Mouse (Mus musculus): ENCODE data around the gene Nek1. TPM values are rescaled to one million over a fixed set of nuclear protein-coding genes. Genes with fewer than 3 reads are reported as not detected.

Nek1 gene
- total RNA-seq (2014; rRNA removed; ENCODE audit: low replicate concordance) (2.1 and 3.1 TPM in 2 replicates), polyA plus RNA-seq (2015; fragmentation: Nextera tagmentation; extraction: Ambion mirVana) (6.3 and 8.8 TPM in 2 replicates)

GRCm38 (mm10) chr8:60992910-60993638 is at the start of gene Nek1:
Gene Nek1 (plus strand): TSS chr8:60993195.
- H3K4me2 ChIP-seq (ENCODE audit: low read depth, low read length): peak within 1 kb of the TSS; percentile 75
- no peaks in the 10 kb centered on the region for H3K9me3 ChIP-seq (replicated peaks; ENCODE audit: control insufficient read depth, low read length)
- H3K36me3 ChIP-seq (replicated peaks; ENCODE audit: control insufficient read depth, insufficient read depth, low read length): no peaks in the 10 kb centered on the region
- H3K27ac ChIP-seq (ENCODE audit: low read depth): peak within 1 kb of the TSS; percentile 87
- H3K9ac ChIP-seq (replicated peaks; ENCODE audit: low read depth, low read length): peak within 1 kb of the TSS; percentile 81
- H3K4me3 ChIP-seq (ENCODE audit: low read depth, low read length): peak within 1 kb of the TSS; percentile 86
- DNase-seq (ENCODE audit: low spot score): peak; percentile 98
- H3K27me3 ChIP-seq (ENCODE audit: control insufficient read depth, insufficient read depth, low read length): no peaks in the 10 kb centered on the region
- peaks cover 8% of the 10 kb centered on the region; the same call in 1 of the 2 replicates for H3K4me1 ChIP-seq (ENCODE audit: control insufficient read depth, insufficient read depth)
- TF ChIP-seq CTCF (IDR thresholded peaks at IDR 0.05; ENCODE audit: low read depth) (no peak), EP300 (IDR thresholded peaks at IDR 0.05; ENCODE audit: low read depth) (no peak)
- ATAC-seq (ENCODE audit: insufficient read depth, low read depth): peak; percentile 96
- 1% methylated on average over 57 of the region's 57 CpGs for WGBS

GRCm38 (mm10) chr8:60947503-60947902 is 45.5 kb upstream of the Nek1 start:
- ATAC-seq (ENCODE audit: insufficient read depth, low read depth): no peak
- Histone ChIP-seq H3K9me3 (replicated peaks; ENCODE audit: control insufficient read depth, low read length) (no peaks in the 10 kb centered on the region), H3K27ac (ENCODE audit: low read depth) (no peak overlapping the region), H3K9ac (replicated peaks; ENCODE audit: low read depth, low read length) (no peak overlapping the region), H3K4me2 (ENCODE audit: low read depth, low read length) (no peak overlapping the region), H3K4me1 (ENCODE audit: control insufficient read depth, insufficient read depth) (peaks cover 9% of the 10 kb centered on the region; the same call in 1 of the 2 replicates), H3K4me3 (ENCODE audit: low read depth, low read length) (no peak overlapping the region), H3K27me3 (ENCODE audit: control insufficient read depth, insufficient read depth, low read length) (no peaks in the 10 kb centered on the region), H3K36me3 (replicated peaks; ENCODE audit: control insufficient read depth, insufficient read depth, low read length) (no peaks in the 10 kb centered on the region)
- no peak for DNase-seq (ENCODE audit: low spot score)
- TF ChIP-seq CTCF (IDR thresholded peaks at IDR 0.05; ENCODE audit: low read depth): no peak
- TF ChIP-seq EP300 (IDR thresholded peaks at IDR 0.05; ENCODE audit: low read depth): no peak

DNA sequence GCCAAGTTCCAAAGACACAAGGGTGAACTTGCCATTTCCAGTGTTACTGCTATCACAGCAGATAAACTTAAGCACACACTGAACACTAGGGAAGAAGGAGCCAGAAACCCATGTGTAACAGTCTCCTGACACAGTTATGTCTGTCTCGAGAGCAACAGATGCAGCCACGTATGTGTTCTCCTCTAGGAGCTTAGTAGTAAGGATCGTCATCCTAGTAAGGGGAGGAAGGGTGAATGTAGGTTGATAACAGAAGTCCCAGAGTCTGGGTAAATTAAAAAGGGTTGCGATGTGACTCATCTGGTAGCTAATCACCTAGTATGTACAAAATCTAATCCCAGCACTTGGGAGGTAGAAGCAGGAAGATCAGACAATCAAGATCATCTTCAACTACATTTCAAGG is 43.1 kb upstream of the Nek1 start:
- 22% methylated on average over 4 of the region's 4 CpGs for WGBS
- H3K4me1 ChIP-seq (ENCODE audit: control insufficient read depth, insufficient read depth): peaks cover 14% of the 10 kb centered on the region; the same call in 1 of the 2 replicates
- no peaks in the 10 kb centered on the region for H3K36me3 ChIP-seq (replicated peaks; ENCODE audit: control insufficient read depth, insufficient read depth, low read length)
- H3K4me2 ChIP-seq (ENCODE audit: low read depth, low read length): peak overlapping the region; percentile 13
- TF ChIP-seq EP300 (IDR thresholded peaks at IDR 0.05; ENCODE audit: low read depth) (no peak), CTCF (IDR thresholded peaks at IDR 0.05; ENCODE audit: low read depth) (no peak)
- no peaks in the 10 kb centered on the region for H3K9me3 ChIP-seq (replicated peaks; ENCODE audit: control insufficient read depth, low read length)
- no peaks in the 10 kb centered on the region for H3K27me3 ChIP-seq (ENCODE audit: control insufficient read depth, insufficient read depth, low read length)
- H3K4me3 ChIP-seq (ENCODE audit: low read depth, low read length): no peak overlapping the region
- DNase-seq (ENCODE audit: low spot score) (no peak), ATAC-seq (ENCODE audit: insufficient read depth, low read depth) (no peak)
- H3K27ac ChIP-seq (ENCODE audit: low read depth): peak overlapping the region; percentile 9
- no peak overlapping the region for H3K9ac ChIP-seq (replicated peaks; ENCODE audit: low read depth, low read length)

DNA sequence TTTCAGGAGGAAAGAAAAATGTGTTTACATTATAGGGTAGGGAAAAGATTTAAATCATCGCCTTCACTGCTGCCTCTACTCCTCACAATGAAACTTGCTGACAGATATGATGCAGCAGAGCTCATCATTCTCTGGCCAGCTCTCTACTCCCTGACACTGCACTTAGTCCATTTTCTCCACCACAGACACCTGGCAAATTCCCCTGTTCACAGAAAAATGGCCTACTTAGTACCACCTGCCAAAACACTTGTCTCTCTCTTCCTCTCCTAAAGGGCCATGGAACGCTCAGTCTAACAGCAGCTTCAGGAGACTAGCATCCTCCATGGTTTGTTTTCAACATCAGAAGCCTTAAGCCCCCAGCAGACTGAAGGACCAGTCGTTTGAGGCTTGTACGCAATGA is 41.7 kb upstream of the Nek1 start:
- Histone ChIP-seq H3K36me3 (replicated peaks; ENCODE audit: control insufficient read depth, insufficient read depth, low read length) (no peaks in the 10 kb centered on the region), H3K9ac (replicated peaks; ENCODE audit: low read depth, low read length) (no peak overlapping the region), H3K4me3 (ENCODE audit: low read depth, low read length) (no peak overlapping the region), H3K27ac (ENCODE audit: low read depth) (no peak overlapping the region), H3K4me1 (ENCODE audit: control insufficient read depth, insufficient read depth) (peaks cover 14% of the 10 kb centered on the region; the same call in 1 of the 2 replicates), H3K9me3 (replicated peaks; ENCODE audit: control insufficient read depth, low read length) (no peaks in the 10 kb centered on the region), H3K27me3 (ENCODE audit: control insufficient read depth, insufficient read depth, low read length) (no peaks in the 10 kb centered on the region), H3K4me2 (ENCODE audit: low read depth, low read length) (no peak overlapping the region)
- no peak for ATAC-seq (ENCODE audit: insufficient read depth, low read depth)
- 72% methylated on average over 4 of the region's 4 CpGs for WGBS
- no peak for DNase-seq (ENCODE audit: low spot score)
- TF ChIP-seq CTCF (IDR thresholded peaks at IDR 0.05; ENCODE audit: low read depth) (no peak), EP300 (IDR thresholded peaks at IDR 0.05; ENCODE audit: low read depth) (no peak)

DNA sequence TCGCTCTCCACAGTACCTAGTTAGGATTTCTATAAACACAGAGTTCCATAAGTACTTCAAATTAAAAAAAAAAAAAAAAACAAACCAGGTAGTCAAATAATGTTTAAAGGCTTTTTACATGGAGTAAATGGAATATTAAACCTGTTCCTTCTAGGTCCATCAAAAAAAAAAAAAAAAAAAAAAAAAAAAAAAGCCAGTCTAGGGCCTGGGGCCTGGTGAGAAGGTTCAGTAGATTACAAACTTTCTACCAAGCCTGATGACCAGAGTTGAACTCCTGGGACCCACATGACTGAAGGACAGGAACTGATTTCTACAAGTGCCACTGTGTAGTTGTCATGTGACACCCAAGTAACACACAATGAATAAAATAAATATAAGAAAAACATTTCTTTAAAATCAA is 41.2 kb upstream of the Nek1 start:
- Histone ChIP-seq H3K9ac (replicated peaks; ENCODE audit: low read depth, low read length) (no peak overlapping the region), H3K4me1 (ENCODE audit: control insufficient read depth, insufficient read depth) (peaks cover 14% of the 10 kb centered on the region; the same call in 1 of the 2 replicates), H3K27me3 (ENCODE audit: control insufficient read depth, insufficient read depth, low read length) (no peaks in the 10 kb centered on the region), H3K27ac (ENCODE audit: low read depth) (no peak overlapping the region), H3K4me3 (ENCODE audit: low read depth, low read length) (no peak overlapping the region), H3K9me3 (replicated peaks; ENCODE audit: control insufficient read depth, low read length) (no peaks in the 10 kb centered on the region), H3K4me2 (ENCODE audit: low read depth, low read length) (peak overlapping the region; percentile 54; the same call in 1 of the 2 replicates), H3K36me3 (replicated peaks; ENCODE audit: control insufficient read depth, insufficient read depth, low read length) (no peaks in the 10 kb centered on the region)
- WGBS: 97% methylated on average over 1 of the region's 1 CpGs
- no peak for TF ChIP-seq EP300 (IDR thresholded peaks at IDR 0.05; ENCODE audit: low read depth)
- TF ChIP-seq CTCF (IDR thresholded peaks at IDR 0.05; ENCODE audit: low read depth): no peak
- ATAC-seq (ENCODE audit: insufficient read depth, low read depth): no peak
- no peak for DNase-seq (ENCODE audit: low spot score)

Data from heart, postnatal 0 days (tissue).